Mouse (Mus musculus) liver, postnatal 0 days (tissue): ENCODE data around the gene Arhgap15.

ENCODE experiments used
- CTCF ChIP-seq: sonication (generic); IDR thresholded peaks from 2 replicates; pipeline ENCODE4 v1.5.1; 2016; ENCODE audit warnings: antibody characterized with exemption, low read depth
- EP300 ChIP-seq: IDR thresholded peaks from 2 replicates; pipeline ENCODE4 v1.6.1; 2016; ENCODE audit warnings: antibody characterized with exemption, low read depth, mild to moderate bottlenecking

- TF ChIP-seq CTCF (no peak), EP300 (no peak)
Observed at GRCm38 (mm10) chr2:44438070-44438469, 689.4 kb downstream of the Arhgap15 start.
